Mouse (Mus musculus): ENCODE results near the gene Plk2.
"Not testable (repeated sequence)": the region's sequence is repeated elsewhere in the genome, so short reads cannot be mapped to it uniquely, and the experiment has no call there.

The Plk2 gene

DNA sequence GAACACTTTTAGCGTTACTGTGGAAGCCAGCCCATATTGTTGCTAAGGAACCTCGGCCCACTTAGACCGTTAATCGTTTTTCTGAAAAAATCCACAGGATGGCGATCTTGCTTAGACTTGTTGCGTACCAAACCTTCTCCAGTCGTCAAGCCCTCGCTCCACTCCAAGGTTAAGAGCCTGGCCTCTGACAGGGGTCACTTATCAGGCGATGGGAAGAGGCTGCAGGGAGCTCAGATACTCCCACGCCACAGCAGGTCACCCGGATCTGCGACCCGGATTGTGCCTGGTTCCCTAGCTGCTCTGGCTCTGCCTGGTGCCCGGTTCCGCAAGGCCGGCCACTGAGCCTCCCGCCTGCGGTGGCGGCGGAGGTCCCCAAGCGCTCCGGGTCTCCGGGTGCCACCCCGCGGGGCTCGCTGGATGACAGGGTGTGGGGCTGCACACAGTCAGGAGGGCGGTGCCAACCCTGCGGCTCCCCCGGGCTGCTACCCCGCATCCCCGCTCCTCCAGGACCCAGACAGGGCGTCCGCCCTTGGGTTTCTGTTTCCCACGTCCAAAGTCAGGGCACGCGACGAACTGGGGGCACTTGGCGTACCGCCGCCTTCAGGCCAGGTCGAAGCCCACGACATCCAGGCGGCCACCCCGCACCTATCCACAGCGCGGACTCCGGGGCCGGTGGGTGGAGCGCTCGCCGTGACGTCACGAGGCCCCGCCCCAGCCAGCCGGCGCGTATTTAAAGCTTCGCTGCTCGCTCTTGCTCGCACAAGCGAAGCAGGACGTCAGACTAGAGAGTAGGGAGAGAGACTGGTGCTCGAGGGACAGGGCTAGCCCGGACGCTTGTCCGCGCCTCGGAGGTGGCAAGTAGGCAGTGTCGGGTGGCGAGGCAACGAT is at the start of gene Plk2:
Plk2 (plus strand) TSS at position 756 of the 888 bp plus-strand sequence.
- DNase-seq (ENCODE audit: low read depth, low spot score), result peak; percentile 83

DNA sequence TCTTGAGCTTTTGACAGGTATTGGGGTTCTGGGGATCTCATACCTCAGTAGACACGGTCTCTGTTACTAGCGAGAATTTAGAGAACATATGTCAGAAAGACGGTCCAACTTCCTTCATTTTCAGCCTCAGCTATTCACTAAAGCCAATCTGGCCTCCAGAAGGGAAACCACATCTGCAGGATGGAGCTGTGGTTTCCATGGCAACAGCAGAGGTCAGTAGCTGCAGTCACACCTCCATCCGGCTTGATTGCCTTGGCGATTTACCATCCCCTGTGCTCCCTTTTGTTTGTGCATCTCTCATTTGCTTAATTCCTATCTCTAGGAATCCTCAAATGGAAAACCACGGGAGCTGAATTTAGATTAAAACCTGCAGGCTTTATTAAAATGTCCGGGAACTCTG is 48.1 kb upstream of the Plk2 start:
- DNase-seq (ENCODE audit: low read depth, low spot score), result no peak

DNA sequence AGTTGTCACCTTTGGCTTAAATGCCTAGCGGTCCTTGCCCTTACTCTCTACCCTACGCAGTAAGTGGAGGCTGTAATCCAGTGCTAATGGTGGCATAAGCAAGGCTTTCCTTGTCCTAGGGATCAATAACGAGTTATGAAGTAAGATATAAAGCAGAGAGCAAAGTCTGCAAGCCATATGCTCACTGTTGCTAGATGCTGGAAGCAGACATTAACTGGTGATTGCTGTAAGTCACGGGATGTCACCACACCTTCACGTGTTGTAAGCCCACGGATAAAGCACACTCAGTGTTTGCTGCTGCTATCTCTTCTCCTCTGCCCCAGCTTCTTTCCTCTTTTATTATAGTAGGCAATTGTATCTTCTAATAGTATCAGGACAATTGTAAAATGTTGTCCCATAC is 43.8 kb upstream of the Plk2 start:
- no peak for DNase-seq (ENCODE audit: low read depth, low spot score)

DNA sequence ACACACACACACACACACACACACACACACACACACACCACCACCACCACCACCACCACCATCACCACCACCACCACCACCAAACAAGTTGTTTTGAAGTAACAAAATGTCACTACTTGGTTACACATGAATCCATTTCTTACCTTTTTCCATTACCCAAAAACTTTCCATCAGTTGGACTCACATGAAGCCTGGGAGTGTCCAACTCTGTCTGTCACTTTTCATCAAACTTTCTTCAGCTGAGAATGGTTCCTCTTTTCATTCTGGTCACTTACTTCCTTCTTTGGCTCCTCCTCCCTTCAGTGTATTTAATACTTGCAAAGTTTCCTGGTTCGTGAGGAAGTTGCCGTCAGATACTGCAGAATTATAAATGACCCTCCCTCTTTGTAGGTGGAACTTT is 37.9 kb upstream of the Plk2 start, which contains the start of gene Gapt:
Gapt (minus strand) TSS at position 259 of the 400 bp plus-strand sequence.
- no peak for DNase-seq (ENCODE audit: low read depth, low spot score)

DNA sequence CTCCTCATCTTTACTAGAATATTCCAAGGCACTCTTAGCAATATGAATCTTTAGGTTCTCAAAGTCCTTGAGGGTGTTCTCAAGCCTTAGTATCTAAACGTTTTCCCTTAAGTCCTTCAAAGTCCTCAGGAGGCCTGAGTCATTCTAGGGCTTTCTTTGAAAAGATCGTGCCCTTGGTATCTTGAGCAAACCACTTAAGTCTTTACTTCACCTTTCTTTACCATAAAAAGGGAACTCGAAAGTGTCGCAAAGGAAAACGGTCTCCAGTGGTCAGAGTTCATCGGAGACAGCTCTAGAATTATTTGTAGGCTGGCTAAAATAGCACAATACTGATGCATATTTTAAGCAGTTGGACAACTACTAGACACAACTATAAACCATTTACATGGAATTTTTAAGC is 31.1 kb upstream of the Plk2 start:
- no peak for DNase-seq (ENCODE audit: low read depth, low spot score)

DNA sequence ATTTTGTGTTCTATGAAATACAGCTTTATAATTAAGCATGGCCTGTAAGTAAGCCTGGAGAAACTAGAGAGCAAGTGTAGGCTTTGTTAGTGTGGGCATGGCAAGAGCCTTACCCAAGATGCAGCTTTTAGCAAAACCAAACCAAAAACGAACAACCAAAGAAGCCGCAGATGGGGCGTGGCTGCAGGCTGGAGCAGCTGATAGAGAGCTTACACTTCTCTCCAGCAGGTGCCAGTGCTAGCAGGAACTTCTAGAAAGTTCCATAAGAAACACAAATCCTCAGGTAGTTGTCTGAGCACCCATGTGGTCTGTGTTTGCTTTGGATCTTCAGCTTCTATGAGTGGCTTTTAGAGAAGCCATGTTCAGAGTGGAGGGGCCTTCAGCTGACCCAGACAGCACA is 28.4 kb upstream of the Plk2 start:
- no peak for DNase-seq (ENCODE audit: low read depth, low spot score)

DNA sequence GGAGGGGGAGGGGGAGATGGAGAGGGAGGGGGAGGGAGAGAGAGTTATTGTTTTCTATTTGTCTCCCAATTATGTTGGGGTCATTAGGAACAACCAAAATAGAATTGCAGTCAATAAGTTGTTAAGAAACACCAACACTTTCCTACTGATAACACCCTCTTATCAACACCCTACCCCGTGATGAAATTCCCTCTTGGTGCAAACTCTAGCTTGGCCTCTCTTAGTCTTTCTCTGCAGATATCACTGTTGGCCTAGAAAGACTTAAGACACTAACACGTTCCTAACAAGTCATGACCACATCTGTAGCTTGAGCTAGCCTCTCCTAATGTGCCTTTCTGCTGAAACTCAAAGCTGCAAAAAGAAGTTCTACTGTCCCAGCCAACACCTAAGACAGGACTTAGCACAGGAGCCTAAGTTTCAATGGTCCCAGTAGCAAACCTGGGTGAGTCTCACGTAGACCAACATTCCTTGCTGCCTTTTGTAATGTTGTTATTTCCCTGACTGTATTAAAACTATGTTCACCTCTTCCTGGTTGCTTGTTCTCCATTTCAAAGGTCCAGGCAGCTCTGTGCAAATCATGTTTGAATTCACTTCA is 26.8 kb upstream of the Plk2 start:
- no peak for DNase-seq (ENCODE audit: low read depth, low spot score)

DNA sequence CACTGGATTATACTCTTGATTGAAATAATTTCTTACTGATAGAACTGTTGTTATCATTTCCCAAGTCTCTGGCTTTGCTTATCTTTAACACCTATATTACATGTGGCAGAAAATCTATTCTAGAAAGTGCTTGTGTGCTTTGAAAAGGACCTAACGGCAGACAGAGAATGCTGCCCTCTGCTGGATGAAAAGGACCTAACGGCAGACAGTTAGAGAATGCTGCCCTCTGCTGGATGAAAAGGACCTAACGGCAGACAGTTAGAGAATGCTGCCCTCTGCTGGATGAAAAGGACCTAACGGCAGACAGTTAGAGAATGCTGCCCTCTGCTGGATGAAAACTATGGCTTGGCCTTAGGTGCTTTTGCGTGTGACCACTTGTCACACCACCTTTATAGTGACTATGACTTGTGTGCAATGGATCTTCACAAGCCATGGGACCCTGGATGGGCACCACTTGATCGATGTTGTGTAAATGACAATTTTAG is 26.2 kb upstream of the Plk2 start:
- DNase-seq (ENCODE audit: low read depth, low spot score), result peak; percentile 58

DNA sequence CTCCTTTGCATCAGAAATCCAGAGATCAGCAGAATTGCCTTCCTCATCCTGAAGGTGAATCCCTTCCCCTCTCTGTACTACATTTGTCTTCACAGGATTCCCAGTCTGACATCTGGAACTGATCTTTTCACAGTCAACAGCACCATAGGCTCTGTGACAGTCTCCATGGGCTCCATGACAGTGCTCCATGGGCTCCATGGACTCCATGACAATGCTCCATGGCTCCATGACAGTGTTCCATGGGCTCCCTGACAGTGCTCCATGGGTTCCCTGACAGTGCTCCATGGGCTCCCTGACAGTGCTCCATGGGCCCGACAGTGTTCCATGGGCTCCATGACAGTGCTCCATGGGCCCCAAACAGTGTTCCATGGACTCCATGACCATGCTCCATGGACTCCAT is 25.2 kb upstream of the Plk2 start:
- DNase-seq (ENCODE audit: low read depth, low spot score), result no peak

DNA sequence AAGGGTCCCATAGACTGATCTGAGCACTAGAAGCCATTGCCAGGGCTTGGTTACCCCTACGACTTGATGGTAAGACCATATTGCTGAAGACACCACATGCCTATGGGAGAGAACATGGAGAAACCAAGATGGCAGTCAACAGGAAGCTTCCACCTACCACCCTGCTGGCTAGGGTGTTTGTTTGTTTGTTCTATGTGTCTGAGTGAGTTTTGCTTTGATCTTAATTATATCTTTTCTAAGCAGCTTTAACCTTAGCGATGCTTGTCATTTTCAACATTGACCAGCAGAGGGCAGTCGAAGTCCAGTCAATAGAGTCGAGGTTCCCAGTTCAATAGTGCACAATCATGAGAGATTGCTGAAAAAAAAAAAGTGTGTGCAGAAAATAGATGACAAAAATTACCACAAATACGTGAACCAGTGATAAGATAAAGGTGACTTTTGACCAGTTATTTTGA is 12.4 kb upstream of the Plk2 start:
- DNase-seq (ENCODE audit: low read depth, low spot score), result peak; percentile 65

DNA sequence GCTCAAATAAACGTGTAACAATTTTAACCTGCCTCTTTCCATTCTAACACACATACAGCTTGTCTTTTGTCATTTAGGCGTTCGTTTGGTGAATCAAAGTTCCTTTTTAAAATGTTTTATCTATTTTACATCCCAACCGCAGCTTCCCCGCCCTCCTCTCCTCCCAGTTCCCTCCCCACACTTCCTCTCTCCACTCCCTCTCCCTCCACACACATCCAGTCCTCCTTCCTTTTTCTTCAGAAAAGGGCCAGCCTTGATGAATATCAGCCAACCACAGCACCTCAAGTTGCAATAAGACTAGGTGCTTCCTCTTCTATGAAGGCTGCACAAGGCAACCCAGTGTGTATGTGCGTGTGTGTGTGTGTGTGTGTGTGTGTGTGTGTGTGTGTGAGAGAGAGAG is 10.3 kb upstream of the Plk2 start:
- DNase-seq (ENCODE audit: low read depth, low spot score), result no peak

DNA sequence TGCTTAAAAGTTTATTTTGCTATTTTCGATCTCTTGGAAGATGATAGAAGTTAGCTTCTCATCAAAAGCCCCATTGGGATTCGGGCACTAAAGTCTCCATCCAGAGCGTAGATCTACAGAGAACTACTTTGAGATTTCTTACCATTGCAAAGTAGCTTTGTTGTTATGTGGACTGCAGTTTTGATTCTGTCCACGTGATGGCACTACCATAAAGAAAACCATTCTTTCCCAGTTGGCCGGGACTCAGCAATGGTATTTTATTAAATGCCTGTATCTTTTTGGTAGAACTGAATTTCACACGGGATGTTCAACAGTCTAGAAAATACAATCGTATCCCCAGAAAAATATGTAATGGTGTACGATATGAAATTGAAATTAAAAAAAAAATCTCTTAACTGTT is 2.6 kb upstream of the Plk2 start:
- no peak for DNase-seq (ENCODE audit: low read depth, low spot score)

DNA sequence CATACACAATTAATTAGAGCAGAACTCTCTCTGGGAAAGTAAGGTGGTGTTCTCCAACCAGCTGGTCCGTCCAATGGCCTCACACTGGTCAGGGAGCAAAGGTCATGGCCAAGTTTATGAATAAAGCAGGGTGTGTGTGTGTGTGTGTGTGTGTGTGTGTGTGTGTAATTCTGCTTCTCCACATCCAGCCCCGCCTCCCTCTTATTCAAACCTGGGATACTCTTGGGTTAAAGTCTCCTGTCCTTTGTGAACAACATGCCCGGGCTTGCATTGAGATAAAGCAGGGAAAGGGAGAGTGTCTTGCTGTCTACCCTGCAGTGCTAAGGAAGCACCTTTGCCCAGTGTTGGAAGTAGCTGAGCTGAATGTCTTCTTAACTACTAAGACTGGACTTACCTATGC is 2.2 kb upstream of the Plk2 start:
- no peak for DNase-seq (ENCODE audit: low read depth, low spot score)

DNA sequence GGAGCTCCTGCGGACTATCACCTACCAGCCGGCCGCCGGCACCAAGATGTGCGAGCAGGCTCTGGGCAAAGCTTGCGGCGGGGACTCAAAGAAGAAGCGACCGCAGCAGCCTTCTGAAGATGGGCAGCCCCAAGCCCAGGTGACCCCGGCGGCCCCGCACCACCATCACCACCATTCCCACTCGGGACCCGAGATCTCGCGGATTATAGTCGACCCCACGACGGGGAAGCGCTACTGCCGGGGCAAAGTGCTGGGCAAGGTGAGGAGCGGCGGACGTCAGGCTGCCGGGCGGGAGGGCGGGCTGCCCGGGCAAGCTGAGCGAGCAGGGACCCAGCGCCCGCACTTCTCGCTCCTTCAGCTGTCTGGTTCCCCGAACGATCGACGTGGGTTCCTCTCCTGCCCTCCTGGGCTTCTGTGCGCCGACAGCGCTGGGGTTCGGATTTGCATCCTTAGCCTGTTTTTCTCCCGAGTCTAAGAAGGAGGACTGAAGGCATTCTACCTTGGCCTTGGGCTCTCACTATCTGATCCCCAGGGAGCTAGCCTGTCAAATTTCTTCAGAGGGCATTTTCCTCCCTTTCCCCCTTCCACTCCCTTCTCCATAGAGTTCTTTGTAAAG is 441 bp downstream of the Plk2 start:
- no peak for DNase-seq (ENCODE audit: low read depth, low spot score)

DNA sequence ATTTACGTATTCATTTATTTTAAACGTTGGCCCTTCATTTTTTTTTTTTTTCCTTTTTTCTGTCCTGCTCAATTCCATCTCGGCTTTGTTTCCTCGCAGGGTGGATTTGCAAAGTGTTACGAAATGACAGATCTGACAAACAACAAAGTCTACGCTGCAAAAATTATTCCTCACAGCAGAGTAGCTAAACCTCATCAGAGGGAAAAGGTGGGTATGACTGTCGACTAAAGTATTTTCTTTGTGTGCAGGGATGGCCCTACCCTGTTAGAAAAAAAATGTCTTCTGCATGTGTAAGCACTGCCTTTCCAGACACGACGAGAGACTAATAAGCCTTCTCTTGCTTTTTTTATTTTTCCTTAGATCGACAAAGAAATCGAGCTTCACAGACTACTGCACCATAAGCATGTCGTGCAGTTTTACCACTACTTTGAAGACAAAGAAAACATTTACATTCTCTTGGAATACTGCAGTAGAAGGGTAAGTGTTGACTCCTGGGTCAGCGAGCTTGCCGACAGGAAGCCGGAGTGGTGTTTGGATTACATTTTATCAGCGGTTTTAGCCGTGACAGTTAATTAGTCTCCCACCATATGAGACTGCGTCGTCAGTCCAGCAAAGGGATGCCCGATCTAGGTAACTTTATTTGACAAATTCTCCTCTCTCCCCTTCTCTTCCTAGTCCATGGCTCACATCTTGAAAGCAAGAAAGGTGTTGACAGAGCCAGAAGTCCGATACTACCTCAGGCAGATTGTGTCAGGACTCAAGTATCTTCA is 1.3 kb downstream of the Plk2 start:
- DNase-seq (ENCODE audit: low read depth, low spot score), result no peak

DNA sequence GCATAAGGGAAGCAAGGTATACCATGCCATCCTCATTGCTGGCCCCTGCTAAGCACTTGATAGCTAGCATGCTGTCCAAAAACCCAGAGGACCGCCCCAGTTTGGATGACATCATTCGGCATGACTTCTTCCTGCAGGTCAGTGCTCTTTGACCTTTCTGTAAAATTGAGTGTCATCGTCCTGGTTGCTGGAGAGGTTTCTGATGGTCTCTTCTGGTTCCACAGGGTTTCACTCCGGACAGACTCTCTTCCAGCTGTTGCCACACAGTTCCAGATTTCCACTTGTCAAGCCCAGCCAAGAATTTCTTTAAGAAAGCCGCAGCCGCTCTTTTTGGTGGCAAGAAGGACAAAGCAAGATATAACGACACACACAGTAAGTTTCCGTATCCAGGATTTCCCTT is 2.9 kb downstream of the Plk2 start:
- no peak for DNase-seq (ENCODE audit: low read depth, low spot score)

DNA sequence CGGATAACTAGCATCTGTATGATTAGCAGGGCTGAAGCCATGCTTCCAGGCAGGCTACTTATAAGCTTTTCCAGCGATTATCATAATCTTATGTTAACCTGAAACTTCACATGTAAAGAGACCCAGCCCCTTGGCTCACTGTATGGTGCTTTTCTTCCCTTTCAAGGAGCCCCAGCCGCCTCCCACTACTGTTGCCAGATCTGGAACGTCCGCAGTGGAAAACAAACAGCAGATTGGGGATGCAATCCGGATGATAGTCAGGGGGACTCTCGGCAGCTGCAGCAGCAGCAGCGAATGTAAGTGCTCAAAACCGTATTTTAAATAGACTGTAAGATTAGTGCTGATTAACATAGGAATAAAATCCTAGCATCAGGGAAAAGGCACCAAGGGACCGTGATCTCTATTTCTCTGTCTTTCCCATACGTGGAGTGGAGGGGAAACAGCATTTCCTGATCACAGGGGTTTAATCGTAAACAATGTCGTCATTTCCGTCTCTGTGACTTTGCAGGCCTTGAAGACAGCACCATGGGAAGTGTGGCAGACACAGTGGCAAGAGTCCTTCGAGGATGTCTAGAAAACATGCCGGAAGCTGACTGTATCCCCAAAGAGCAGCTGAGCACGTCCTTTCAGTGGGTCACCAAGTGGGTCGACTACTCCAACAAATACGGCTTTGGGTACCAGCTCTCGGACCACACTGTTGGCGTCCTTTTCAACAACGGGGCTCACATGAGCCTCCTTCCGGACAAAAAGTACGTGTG is 3.8 kb downstream of the Plk2 start:
- no peak for DNase-seq (ENCODE audit: low read depth, low spot score)

DNA sequence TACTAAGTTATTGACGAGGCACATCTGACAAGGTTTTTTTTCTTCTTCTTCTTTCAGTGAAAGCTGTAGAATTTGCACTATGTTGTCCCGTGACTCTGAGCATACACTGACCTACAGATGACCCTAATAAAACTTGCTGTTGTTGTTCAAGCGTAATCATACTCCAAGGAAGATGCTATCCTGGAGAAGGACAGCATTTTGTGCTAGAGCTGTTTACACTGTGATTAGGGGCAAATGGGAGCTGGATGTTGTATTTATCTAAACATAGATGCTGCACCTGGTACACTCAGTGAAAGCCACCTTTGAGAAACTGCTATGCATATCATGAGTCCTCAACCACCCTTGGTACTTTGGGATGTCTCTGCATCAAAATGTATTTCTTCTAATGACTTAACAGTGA is 6.6 kb downstream of the Plk2 start:
- no peak for DNase-seq (ENCODE audit: low read depth, low spot score)

DNA sequence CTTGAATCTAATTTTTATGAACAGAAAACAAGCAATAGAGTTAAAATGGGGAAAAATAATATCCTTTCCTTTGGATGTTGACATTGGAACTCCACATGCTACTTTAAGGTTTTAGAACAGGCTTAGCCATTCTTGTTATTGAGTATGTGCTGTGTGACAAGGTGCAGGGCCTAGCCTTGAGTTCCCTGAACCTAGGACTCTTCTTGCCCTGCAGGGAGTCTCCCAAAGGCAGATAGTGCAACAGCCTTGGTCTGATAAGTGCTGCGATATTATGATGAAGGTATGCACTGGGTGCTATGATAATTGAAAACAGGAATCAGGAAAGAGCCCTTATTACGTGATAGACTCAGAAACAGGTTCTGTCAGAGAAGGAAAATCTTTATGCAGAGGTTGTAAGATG is 7.0 kb downstream of the Plk2 start:
- no peak for DNase-seq (ENCODE audit: low read depth, low spot score)

DNA sequence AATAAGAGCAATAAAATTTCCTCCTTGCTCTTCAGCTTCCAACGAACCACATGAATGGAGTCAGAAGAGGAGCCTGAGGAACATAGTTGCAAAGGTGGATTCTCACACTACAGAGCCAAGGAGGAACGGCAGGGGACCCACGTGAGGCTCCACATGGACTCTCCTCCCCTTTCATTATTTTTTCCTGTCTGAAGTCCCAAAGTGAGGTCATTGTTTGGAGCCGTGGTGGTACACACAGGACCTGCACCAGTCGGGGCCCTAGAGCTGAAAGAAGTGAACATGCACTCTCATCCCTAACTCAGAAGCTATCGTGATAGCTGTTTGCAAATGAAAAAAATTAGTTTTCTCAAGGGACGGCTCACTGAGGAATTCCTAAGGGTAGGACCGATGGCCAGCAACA is 9.2 kb downstream of the Plk2 start:
- no peak for DNase-seq (ENCODE audit: low read depth, low spot score)

DNA sequence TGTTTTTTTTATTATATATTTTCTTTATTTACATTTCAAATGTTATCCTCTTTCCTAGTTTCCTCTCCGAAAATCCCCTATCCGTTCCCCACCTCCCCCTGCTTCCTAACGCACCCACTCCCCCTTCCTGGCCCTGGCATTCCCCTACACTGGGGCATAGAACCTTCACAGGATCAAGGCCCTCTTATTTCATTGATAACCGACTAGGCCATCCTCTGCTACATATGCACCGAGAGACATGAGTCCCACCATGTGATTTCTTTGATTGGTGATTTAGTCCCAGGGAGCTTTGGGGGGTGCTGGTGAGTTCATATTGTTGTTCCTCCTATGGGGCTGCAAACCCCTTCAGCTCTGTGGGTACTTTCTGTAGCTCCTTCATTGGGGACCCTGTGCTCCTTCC is 9.8 kb downstream of the Plk2 start:
- DNase-seq (ENCODE audit: low read depth, low spot score), result not testable (repeated sequence)

Data from retina, postnatal 7 days (tissue).